Mouse (Mus musculus): Measurements from ENCODE around the gene Rrp1b. TPM values are rescaled to one million over a fixed set of nuclear protein-coding genes. Genes with fewer than 3 reads are reported as not detected.

The Rrp1b gene
- polyA plus RNA-seq (2014; fragmentation: Illumina TruSeq; extraction: RNeasy Lipid Tissue Mini Kit (QIAGEN cat#74804); ENCODE audit: low replicate concordance), result 1.7 TPM

GRCm38 (mm10) chr17:32035609-32036508 is at the start of gene Rrp1b, which contains the start of gene Hsf2bp:
TSS of gene Rrp1b (plus strand) at chr17:32036100.
TSS of gene Hsf2bp (minus strand) at chr17:32036349.

Other genes with a start within 250 kb of the Rrp1b start
- gene Sik1, start 180.3 kb upstream of the Rrp1b start, polyA plus RNA-seq (2014; fragmentation: Illumina TruSeq; extraction: RNeasy Lipid Tissue Mini Kit (QIAGEN cat#74804); ENCODE audit: low replicate concordance), result 2.4 TPM
- gene Hsf2bp, start 249 bp downstream of the Rrp1b start, polyA plus RNA-seq (2014; fragmentation: Illumina TruSeq; extraction: RNeasy Lipid Tissue Mini Kit (QIAGEN cat#74804); ENCODE audit: low replicate concordance), result not detected
- gene Notch3, start 130.8 kb downstream of the Rrp1b start, polyA plus RNA-seq (2014; fragmentation: Illumina TruSeq; extraction: RNeasy Lipid Tissue Mini Kit (QIAGEN cat#74804); ENCODE audit: low replicate concordance), result 0.22 TPM
- 0.33 TPM for gene Ephx3, start 153.4 kb downstream of the Rrp1b start, polyA plus RNA-seq (2014; fragmentation: Illumina TruSeq; extraction: RNeasy Lipid Tissue Mini Kit (QIAGEN cat#74804); ENCODE audit: low replicate concordance)
- gene Brd4, start 248.6 kb downstream of the Rrp1b start, polyA plus RNA-seq (2014; fragmentation: Illumina TruSeq; extraction: RNeasy Lipid Tissue Mini Kit (QIAGEN cat#74804); ENCODE audit: low replicate concordance), result 22.9 TPM

Measured in small intestine, adult 10 weeks (tissue).